Mouse (Mus musculus) ES-CJ7 (cell line): ENCODE data around the gene Mlxipl.

Source experiments
- DNase-seq: peaks from one replicate; pipeline ENCODE4 v3.0.0; 2011; ENCODE audit warnings: low read depth, low spot score

Gene Mlxipl

DNA sequence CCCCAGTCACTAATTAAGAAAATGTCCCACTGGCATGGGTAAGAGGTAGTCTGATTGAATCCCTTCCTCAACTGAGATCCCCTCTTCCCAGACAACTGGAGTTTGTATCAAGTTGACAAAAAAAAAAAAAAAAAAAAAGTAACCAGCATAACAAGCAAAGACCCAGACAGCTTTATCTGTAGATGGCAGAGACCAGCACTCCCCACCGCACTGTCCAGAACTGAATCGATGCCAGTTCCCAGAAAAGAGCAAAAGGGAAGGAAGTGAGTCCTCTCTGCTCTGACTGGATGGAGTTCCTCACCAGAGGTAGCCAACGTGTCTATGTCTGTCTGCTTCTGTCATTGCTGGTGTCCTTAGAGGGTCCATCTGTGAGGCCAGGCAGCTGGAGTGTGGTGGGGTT, 55.8 kb downstream of the Mlxipl start:
- DNase-seq = no peak

DNA sequence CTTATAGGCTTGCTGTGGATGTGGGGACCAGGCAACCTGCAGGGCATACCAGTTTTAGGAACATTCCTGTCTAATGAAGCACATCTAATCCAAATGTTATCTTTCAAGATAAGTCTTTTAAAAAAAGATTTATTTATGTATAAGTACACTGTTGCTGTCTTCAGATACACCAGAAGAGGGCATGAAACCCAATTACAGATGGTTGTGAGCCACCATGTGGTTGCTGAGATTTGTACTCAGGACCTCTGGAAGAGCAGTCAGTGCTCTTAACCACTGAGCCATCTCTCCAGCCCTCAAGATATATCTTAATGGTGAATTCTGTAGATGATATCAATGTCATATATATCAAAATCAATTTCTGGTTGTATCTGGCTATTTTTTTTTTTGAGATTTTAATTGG, 56.3 kb downstream of the Mlxipl start:
- no peak for DNase-seq

GRCm38 (mm10) chr5:135148715-135149052, 59.0 kb downstream of the Mlxipl start:
- no peak for DNase-seq

- peak; percentile 100 for DNase-seq
Measured at GRCm38 (mm10) chr5:135149053-135149819, 59.5 kb downstream of the Mlxipl start, which contains the start of gene Tbl2. TSS of gene Tbl2 (plus strand) at chr5:135149657.

DNA sequence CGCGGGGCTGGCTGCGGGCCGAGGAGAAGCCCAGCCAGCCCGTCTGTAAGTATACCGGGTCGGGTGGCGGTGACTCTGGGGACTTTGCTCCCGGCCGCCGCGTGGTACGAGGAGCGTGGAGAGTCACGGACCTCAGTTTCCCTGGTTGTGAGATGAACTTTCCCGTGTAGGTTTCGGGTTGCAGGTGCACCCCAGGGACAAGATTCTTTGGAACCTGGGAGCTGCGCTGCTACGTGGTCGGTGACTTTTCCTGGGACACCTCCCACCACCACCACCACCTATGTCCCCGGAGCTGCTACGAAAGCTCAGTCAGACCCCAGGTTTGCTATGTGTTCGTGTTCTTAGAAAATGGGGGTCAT, 60.1 kb downstream of the Mlxipl start:
- no peak for DNase-seq

GRCm38 (mm10) chr5:135156496-135156895, 66.8 kb downstream of the Mlxipl start:
- peak; percentile 69 for DNase-seq

DNA sequence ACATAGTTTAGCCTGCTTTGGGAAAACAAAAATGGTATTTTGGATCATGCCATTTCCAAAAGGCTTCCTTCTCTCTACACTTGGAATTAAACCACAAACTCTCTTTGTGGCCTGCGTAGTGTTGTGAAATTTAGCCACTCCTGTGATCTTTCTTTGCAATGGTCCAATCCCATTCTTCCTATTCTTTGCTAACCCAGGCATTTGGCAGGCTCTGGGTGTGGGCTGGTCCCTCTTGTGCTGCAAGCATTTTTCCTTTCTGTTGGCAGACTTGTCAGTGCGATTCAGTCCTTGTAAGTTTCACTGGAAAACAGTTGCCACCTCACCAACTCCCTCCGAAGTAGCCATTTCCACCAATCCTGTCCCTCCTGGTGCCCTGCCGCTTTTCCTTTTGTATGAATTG, 71.5 kb downstream of the Mlxipl start:
- DNase-seq = no peak

GRCm38 (mm10) chr5:135161650-135162049, 72.0 kb downstream of the Mlxipl start:
- DNase-seq = no peak

GRCm38 (mm10) chr5:135162361-135162760, 72.7 kb downstream of the Mlxipl start:
- no peak for DNase-seq

GRCm38 (mm10) chr5:135162821-135163220, 73.1 kb downstream of the Mlxipl start:
- DNase-seq = no peak

GRCm38 (mm10) chr5:135166909-135167308, 77.2 kb downstream of the Mlxipl start:
- peak; percentile 49 for DNase-seq

DNA sequence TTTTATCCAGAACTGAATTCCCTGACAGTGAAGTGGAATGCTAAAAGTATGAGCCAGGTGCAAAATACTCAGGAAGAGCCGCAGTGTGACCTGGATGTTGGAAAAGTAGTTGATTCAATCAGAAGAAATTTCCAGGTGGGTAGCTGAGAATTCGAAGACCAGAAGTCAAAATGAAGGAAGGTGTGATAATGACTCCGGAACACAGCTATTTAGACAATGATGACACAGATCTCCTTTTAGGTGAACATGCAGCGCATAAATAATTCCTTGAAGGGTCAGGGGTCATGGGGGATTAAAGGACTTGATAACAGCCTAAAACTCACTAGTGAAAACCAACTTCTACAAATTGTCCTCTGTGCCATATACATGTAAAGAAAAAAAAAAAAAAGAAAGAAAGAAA, 77.8 kb downstream of the Mlxipl start:
- no peak for DNase-seq

DNA sequence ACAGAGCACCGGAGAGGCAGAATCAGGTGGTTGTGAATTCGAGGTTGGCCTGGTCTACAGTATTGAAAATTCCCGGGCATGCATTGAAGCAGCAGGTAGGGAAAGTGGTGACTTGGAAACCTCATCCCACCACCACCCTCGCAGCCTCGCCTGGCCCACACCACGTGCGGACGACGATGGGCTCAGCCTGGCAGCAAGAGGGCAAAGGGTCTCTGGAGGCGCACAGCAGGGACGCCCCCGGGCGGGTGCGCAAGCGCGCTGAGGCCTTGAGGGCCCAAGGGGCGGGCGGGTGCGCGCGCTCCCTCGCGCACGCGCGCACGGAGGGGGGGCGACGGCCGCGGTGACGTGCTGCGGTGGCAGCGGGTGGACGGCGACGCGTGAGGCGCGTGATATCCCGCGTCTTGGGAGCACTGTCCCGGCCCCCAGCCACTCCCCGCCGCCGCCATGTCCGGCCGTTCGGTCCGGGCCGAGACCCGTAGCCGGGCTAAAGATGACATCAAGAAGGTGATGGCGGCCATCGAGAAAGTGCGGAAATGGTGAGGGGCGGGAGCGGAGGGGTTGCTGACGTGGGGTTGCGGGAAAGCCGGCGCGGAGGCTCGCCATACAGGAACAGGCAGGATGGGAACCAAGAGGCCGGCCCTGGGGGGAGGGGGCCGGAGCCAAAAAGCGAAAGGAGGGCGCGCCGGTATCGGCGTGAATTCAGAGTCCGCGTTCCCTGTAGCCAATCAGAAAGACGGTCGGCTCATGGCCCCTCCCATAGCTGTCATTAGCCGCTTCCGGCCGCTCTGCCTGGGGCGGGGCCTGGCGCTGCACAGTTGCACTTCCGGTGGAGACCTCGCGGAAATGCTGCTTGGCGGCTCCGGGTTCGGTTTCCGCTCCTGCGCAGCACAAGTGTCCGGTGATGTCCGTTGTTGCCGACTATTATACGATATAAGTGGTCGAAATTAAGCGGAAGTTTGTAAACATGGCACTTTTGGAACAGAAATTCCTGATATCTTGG, 78.7 kb downstream of the Mlxipl start, which contains the start of gene Bcl7b:
Gene Bcl7b (plus strand): TSS at position 221 of the 1,000 bp plus-strand sequence.
- DNase-seq = peak; percentile 98

GRCm38 (mm10) chr5:135169479-135169878, 79.8 kb downstream of the Mlxipl start:
- DNase-seq = no peak

GRCm38 (mm10) chr5:135171688-135172220, 82.1 kb downstream of the Mlxipl start:
- DNase-seq = no peak

DNA sequence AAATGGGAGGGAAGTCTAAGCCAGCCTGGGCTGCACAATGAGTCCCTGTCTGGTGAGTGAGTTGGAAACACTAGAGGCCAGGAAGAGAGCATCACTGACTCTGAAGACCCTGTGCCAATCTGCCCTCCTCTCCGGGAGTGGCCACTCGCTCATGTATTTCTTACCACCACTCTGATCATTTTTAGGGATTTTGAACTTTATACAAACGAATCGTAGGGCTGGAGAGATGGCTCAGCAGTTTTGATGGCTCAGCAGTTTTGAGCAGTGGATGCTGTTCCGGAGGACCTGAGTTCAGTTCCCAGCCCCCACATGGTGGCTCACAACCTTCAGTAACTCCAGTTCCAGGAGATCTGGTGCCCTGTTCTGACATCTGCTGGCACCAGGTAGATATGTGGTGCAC, 83.3 kb downstream of the Mlxipl start:
- DNase-seq = no peak

- peak; percentile 57 for DNase-seq
Measured at GRCm38 (mm10) chr5:135175086-135175485, 85.4 kb downstream of the Mlxipl start.

GRCm38 (mm10) chr5:135178523-135178922, 88.8 kb downstream of the Mlxipl start:
- no peak for DNase-seq

DNA sequence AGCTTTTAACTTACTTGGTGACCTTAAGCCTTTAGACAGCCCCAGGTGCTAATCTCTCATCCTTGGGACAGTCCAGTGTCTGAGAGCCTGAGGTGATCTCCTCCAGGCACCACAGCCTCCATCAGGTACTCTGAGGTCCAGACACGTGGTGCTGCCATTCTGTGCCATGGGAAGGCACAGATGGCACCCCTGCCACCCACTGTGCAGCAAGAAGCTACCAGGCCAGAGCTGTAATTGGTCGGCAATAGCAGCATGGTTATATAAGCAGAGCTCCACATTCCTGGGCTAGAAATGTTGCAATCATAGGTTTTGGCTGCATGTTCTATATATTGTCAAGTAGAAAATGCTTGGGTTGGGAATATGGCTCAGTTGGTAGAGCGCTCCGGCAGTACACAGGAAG, 89.3 kb downstream of the Mlxipl start:
- no peak for DNase-seq

GRCm38 (mm10) chr5:135179616-135180015, 89.9 kb downstream of the Mlxipl start:
- no peak for DNase-seq

DNA sequence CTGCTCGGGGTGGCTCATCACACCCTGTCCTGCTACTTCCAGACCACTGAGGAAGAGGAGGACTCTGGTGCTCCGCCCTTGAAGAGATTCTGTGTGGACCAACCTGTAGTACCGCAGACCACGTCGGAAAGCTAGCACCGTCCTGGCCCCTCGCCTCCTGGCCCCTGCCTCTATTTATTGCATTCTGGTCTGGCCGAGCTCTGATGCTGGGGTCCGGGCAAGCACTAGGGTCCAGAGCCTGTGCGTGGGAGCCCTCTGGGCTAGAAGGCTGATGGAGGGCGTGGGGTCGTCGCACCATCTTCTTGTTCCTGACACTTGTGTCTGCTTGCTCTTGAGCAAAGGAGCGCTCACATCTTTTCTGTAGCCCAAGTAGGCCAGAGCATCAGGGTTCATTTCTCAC, 91.1 kb downstream of the Mlxipl start:
- DNase-seq = no peak

DNA sequence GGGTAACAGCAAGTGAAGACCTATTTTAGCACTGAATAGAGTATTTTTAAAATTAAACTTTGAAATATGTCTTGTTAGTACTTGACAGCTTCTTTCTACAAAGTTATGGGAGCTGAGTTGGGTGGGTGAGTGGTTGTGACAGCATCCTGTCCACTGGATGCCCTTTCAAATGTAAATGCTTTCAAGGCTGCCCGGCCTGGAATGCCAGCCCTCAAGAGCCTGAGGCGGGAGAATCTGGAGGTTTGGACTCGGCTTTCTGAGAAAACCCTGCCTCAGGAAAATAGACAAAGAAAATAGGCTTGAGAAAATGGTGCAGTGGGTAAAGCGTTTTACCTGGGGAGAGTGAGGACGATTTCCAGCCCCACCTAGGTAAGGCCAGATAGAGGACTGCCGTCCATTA, 92.1 kb downstream of the Mlxipl start:
- no peak for DNase-seq
